Mouse (Mus musculus): ENCODE results near the gene Tent4b.

Tent4b gene

GRCm38 (mm10) chr8:88228286-88228685 is 29.3 kb downstream of the Tent4b start:
- DNase-seq (ENCODE audit: low spot score), result no peak

- no peak for DNase-seq (ENCODE audit: low spot score)
These were observed 29.8 kb downstream of the Tent4b start for GRCm38 (mm10) chr8:88228800-88229199.

DNA sequence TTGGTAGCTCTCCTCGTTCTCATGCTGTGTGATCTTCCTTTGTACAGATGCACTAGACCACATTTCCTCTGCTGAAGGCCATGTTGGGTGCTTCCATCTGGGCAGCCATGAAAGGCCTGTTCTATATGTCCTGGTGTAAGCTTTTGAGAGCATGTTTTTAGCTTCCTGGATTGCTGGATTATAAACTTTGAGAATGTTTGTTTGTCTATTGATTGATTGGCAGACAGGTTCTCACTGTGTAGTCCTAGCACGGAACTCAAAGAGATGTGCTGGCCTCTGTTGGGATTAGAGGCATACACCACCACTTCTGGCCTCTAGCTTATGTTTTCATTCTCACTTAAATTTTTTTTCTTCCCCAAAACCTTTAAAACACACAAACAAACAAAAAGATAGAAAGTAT is 37.7 kb downstream of the Tent4b start:
- DNase-seq (ENCODE audit: low spot score), result no peak

GRCm38 (mm10) chr8:88237606-88238005 is 38.6 kb downstream of the Tent4b start:
- DNase-seq (ENCODE audit: low spot score), result no peak

GRCm38 (mm10) chr8:88239277-88239676 is 40.3 kb downstream of the Tent4b start:
- DNase-seq (ENCODE audit: low spot score), result no peak

DNA sequence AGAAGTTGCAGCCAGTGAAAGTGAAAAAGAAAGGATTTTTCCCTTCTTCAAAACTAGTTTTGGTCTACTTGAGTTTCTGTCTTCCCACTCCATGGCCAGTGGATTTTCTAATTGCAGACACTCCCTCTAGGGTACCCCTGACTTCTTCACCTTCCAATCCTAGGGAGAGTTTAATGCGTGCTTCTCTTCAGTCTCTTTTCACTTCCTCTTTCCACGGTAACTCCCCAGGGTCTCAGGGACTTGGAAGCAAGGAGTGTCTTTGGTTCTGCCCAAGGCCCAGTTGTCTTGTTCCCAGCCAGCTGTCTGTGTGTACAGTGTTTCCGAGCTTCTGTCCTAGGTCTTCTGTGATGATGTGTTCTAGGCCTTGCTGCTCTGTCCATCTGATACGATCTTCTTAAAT is 42.9 kb downstream of the Tent4b start:
- DNase-seq (ENCODE audit: low spot score), result no peak

- DNase-seq (ENCODE audit: low spot score), result peak; percentile 80
These were observed 45.3 kb downstream of the Tent4b start for GRCm38 (mm10) chr8:88244298-88244697.

GRCm38 (mm10) chr8:88252791-88253190 is 53.8 kb downstream of the Tent4b start:
- peak; percentile 63 for DNase-seq (ENCODE audit: low spot score)

- DNase-seq (ENCODE audit: low spot score), result no peak
These were observed 55.9 kb downstream of the Tent4b start for GRCm38 (mm10) chr8:88254957-88255356.

DNA sequence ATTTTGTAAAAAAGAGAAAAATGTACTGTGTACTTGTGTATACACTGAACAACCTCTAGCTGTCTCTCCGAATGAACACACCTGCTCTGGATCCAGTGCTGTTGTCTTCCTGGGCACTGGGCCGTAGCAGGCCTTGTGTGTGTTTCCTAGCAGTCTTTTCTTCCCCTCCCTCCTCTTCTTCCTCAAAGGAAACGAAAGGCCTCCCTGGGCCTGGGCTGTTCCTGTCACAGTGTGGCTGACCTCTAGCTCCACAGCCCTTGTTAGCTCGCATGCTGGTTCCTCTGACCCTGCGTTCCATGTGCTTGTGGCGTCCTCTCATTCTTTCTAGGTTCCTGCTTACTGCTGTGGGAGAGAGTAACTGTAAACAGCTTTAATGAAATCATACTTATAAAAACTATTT is 59.0 kb downstream of the Tent4b start:
- no peak for DNase-seq (ENCODE audit: low spot score)

DNA sequence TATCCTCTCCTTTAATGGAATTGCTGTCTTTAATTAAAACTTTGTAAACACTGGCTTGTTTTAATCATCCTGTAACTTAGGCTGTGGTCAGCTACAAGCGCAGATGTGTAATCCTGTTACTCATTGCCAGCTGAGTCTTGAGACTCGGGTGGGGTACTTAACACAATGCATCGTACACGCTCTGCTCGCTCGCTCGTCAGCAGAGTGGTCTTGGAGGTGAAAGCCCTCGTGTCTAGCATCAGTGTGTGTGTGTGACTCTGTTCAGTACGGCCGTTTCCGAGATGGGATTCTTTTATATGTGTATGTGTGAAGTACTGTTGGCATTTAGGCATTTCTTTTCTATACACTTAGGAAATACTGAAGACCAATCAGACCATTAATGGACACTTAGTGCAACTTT is 59.5 kb downstream of the Tent4b start:
- no peak for DNase-seq (ENCODE audit: low spot score)

DNA sequence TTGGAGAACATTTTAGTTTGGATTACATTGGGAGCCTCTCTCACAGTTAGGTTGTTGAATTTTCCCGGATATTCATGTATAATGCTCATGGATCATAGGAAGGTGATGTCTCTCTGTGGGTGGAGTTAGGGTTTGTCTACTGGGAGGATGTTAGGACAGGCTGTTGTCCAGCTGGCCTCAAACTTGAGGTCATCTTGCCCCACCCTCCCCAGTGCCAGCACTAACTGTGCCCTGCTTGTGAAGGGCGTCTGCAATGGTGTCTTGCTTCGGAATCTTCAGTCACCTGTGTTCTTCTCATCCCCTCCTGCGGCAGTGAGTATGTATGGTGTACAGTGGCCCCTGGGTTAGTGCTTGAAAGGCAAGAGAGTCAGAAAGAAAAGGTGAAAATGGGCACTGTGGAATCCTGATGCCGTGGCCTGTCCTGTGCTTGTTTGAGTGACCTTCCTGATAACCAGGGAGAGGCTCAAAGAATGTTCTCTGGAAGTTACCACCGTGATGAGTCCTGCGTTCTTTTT is 61.5 kb downstream of the Tent4b start:
- no peak for DNase-seq (ENCODE audit: low spot score)

- DNase-seq (ENCODE audit: low spot score), result no peak
These were observed 64.0 kb downstream of the Tent4b start for GRCm38 (mm10) chr8:88262831-88263635.

DNA sequence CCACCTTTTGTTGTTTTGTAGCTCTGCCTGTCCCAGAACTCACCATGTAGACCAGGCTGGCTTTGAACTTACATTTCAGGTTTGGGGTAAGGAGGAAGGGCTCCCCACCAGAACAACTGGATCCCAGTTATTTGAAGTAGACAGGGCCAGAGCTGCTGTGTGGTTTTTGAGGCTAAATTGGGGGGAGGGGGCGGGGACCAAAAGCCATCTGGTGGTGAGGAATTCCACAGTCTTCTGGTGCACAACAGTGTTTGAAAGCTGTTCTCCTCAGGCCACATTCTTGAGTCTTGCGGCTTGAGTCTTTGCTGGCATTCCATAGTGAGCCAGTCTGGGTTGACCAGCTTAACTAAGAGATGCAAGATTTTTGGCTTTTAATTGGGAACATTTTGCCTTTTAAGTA is 66.5 kb downstream of the Tent4b start:
- DNase-seq (ENCODE audit: low spot score), result peak; percentile 41

DNA sequence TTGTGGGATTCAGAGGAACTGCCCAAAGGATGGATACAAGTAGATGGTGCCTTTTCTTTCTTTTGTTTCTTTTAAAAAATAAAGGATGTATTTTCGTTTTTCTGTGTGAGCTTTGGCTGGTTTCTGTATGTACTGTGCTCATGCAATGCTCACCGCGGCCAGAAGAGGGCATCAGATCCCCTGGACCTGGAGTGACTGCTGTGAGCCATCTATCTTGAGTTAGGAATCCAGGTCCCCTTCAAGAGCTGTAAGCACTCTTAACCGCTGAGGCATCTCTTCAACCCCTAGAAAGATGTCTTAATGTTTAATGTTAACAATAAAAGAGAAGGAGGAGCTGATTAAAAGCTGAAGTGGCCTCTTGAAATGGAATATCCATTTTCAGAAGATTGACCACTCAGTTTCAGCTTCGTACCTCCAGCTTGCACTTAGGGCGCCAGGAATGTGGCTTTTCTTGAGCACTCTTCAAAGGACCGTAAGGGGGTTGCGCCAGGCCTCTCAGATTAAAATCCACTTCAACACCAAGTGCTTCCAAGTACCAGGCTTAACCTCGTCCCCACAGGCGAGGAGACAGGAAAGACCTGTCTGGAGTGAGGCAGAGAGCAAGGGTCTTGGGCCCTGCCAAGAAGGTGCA is 67.3 kb downstream of the Tent4b start:
- DNase-seq (ENCODE audit: low spot score), result peak; percentile 80

DNA sequence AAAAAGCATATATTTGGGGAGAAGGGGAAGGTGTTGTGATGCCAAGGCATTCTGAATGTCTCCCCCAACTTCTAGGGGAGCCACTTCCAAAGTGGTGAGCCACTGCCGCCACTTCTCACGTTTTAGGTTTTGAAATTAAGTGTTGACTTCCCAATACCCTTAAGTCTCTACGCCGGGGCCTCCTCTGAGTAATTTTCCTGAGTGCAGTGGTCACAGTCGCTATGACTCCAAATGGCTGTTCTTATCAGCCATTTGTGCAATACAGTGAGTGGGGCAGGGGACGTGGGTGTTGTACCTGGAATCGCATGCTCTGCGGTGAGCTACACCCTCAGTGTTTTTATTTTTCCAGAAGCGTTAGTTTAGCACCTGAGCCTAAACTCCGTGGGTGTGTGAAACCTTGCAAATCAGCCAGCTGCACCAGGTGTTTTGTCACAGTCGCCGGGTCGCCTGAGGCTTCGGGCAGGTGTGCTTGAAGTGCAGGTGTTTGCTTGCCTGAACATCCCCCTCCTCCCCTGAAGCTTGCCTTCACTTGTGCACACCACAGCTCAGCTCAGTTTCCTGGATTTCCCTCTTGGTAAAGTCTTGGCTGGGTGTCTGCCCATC is 67.9 kb downstream of the Tent4b start:
- no peak for DNase-seq (ENCODE audit: low spot score)

DNA sequence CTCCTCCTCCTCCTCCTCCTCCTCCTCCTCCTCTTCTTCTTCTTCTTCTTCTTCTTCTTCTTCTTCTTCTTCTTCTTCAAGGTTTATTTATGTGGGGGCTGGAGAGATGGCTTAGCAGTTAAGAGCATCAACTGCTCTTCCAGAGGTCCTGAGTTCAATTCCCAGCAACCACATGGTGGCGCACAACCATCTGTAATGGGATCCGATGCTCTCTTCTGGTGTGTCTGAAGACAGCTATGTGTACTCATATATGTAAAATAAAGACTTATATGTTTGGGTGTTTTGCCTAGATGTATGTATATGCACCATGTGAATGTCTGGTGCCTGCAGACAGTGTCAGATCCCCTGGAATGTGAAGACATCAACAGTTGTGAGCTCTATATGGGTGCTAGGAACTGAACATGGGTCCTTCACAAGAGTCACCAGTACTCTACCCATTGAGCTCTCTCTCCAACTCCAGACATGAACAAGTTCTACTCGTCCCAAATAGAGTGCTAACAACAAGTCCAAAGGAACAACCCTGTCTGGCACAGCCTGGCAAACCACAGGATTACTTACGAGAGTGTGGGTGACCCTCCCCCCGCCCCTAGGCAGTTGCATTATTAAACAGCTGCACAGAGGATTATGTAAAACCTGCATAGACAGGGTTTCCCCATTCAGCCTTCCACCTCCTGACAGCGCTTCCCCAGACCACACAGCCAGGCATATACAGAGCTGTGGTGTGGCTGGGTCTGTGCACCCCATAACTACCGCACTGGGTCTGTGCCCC is 70.3 kb downstream of the Tent4b start:
- DNase-seq (ENCODE audit: low spot score), result no peak

DNA sequence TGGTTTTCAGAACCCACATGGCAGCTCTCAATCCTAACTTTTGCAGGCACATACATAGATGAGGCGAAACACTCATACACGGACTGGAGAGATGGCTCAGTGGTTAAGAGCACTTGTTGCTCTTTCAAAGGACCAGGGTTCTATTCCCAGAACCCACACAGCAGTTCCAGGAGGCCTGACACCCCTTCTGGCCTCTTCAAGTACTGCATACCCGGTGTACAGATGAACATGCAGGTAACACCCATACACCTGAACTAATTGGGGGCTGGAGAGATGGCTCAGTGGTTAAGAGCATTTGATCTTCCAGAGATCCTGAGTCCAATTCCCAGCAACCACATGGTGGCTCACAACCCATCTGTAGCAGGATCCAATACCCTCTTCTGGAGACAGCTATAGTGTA is 71.1 kb downstream of the Tent4b start:
- DNase-seq (ENCODE audit: low spot score), result no peak

- DNase-seq (ENCODE audit: low spot score), result peak; percentile 68
These were observed 73.4 kb downstream of the Tent4b start, which contains the start of gene Adcy7 for GRCm38 (mm10) chr8:88272231-88273050. Gene Adcy7, plus strand, starts transcription at chr8:88272403.

GRCm38 (mm10) chr8:88273051-88273430 is 74.0 kb downstream of the Tent4b start:
- DNase-seq (ENCODE audit: low spot score), result no peak

DNA sequence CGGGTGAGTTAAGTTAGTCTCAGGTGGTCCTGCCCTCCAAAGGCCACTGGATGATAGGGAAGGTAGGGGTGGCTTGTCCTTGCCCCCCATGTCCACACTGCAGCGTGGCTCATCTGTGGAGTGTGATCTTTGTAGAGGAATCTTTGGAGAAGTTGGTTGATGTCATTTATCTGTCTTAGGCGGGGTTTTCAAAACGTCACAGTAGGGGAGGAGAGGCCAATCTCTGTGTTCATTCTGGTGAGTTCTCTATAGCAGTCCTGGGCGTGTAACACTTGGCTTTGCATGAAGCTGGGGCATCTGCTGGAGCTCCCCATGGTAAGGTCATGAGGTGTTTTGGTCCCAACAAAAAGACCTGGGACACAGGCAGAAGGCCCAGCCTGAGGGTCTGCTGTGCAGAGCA is 75.1 kb downstream of the Tent4b start:
- no peak for DNase-seq (ENCODE audit: low spot score)

Measured in retina, embryonic 14.5 days (tissue).